ENCODE assay signal across 8 mouse cellular contexts in the genomic region with DNA sequence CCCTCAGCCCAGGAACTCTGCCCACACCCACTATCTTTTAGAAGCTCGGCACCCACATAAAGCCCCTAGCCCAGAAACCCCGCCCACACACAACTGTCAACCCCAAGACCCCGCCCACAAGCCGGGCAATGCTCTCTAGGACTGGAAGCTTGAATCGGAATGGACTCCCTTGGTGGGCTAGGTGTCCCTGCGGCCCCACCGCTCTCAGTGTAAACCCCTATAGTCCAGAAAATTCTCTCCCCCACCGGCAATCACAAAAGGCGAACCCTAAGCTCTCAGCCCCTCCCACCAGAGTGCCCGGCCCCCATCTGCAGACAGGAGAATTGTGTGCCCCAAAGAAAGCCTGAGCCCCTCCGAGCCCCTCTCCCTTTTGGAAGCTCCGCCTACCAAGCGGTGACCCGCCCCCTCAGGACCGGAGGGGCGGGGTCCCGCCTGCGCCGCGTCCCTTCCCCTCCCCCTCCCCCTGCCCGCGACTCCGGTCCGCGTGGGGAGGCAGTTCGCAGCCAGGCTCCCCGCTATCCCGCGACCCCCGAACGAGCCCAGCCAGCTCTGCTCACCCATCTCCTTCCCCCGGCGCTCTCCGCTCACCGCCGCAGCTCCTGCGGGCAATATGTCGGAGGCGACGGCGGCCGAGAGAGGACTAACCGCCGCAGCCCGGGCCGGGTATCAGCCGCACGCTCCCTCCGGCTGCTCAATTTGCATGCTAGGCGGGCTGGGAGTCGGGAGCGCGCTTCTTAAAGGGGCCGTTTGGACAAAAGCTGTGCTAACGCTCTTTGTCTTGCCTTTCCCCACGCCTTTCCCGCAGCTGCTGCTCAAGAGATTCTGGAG. TPM values are rescaled to one million over a fixed set of nuclear protein-coding genes. Genes with fewer than 3 reads are reported as not detected.
DNase-seq lines count a peak whose midpoint lies in the region; ATAC-seq and TF ChIP-seq lines count a peak whose summit lies in the region.

A gene (minus strand): TSS at position 681 of the 828 bp plus-strand sequence.

- peak within 1 kb of the TSS; percentile 78 for H3K4me2 ChIP-seq in embryonic facial prominence, embryonic 15.5 days (replicated peaks)
- peak within 1 kb of the TSS; percentile 72 for H3K4me2 ChIP-seq in kidney, embryonic 14.5 days (replicated peaks; ENCODE audit: low read depth, low read length)
- peak within 1 kb of the TSS; percentile 74 for H3K4me2 ChIP-seq in limb, embryonic 15.5 days

- peak; percentile 88 for ATAC-seq in embryonic facial prominence, embryonic 15.5 days (ENCODE audit: insufficient number of reproducible peaks, low FRiP score, low TSS enrichment, low read depth)
- peak; percentile 87 for ATAC-seq in kidney, embryonic 14.5 days (ENCODE audit: low FRiP score, low TSS enrichment)
- ATAC-seq in limb, embryonic 15.5 days (ENCODE audit: insufficient number of reproducible peaks, low FRiP score, low TSS enrichment, low read depth): peak; percentile 82

- peak within 1 kb of the TSS; percentile 66 for H3K27ac ChIP-seq in bone marrow, adult 2 months (ENCODE audit: control insufficient read depth, insufficient read depth, low read depth, low read length, poor library complexity)
- peak within 1 kb of the TSS; percentile 90 for H3K27ac ChIP-seq in embryonic facial prominence, embryonic 15.5 days (replicated peaks)
- H3K27ac ChIP-seq in kidney, embryonic 14.5 days (ENCODE audit: low read depth, low read length): peak within 1 kb of the TSS; percentile 89
- H3K27ac ChIP-seq in limb, embryonic 15.5 days: peak within 1 kb of the TSS; percentile 91

- peak within 1 kb of the TSS; percentile 81 for H3K4me3 ChIP-seq in bone marrow, adult 2 months (replicated peaks; ENCODE audit: control insufficient read depth, low read depth, low read length)
- H3K4me3 ChIP-seq in embryonic facial prominence, embryonic 15.5 days (replicated peaks): peak within 1 kb of the TSS; percentile 72
- H3K4me3 ChIP-seq in kidney, embryonic 14.5 days (ENCODE audit: low read length): peak within 1 kb of the TSS; percentile 78
- H3K4me3 ChIP-seq in limb, embryonic 15.5 days: peak within 1 kb of the TSS; percentile 53

- DNase-seq in 416B (ENCODE audit: low read depth): peak; percentile 91
- DNase-seq in heart, adult 9 months (ENCODE audit: low spot score in 2 of 2): peak; percentile 92 to 93
- DNase-seq in monocyte, adult 2 months (ENCODE audit: low read depth in 1 of 2, low spot score in 2 of 2): peak; percentile 54 to 72
- peak; percentile 90 to 91 for DNase-seq in spleen, postnatal 36 days (ENCODE audit: low spot score in 2 of 2)

- under 1% methylated on average over 55 of the region's 57 CpGs for WGBS in bone marrow, adult 2 months
- under 1% methylated on average over 55 of the region's 57 CpGs for WGBS in embryonic facial prominence, embryonic 15.5 days
- under 1% methylated on average over 46 of the region's 57 CpGs for WGBS in kidney, embryonic 14.5 days
- 1% methylated on average over 57 of the region's 57 CpGs for WGBS in limb, embryonic 15.5 days

- H3K9ac ChIP-seq in embryonic facial prominence, embryonic 15.5 days: peak within 1 kb of the TSS; percentile 53
- H3K9ac ChIP-seq in kidney, embryonic 14.5 days (ENCODE audit: low read depth, low read length): peak within 1 kb of the TSS; percentile 79
- peak within 1 kb of the TSS; percentile 55 for H3K9ac ChIP-seq in limb, embryonic 15.5 days

- peak; percentile 29; the same call in 1 of the 2 replicates for TF ChIP-seq POLR2A in bone marrow, adult 2 months (IDR thresholded peaks at IDR 0.05; ENCODE audit: borderline replicate concordance, control insufficient read depth, low read depth, low read length)

- no peaks in the 10 kb centered on the region for H3K27me3 ChIP-seq in embryonic facial prominence, embryonic 15.5 days
- H3K27me3 ChIP-seq in kidney, embryonic 14.5 days (ENCODE audit: control insufficient read depth, insufficient read depth, low read length): no peaks in the 10 kb centered on the region
- no peaks in the 10 kb centered on the region for H3K27me3 ChIP-seq in limb, embryonic 15.5 days

- no peaks in the 10 kb centered on the region for H3K9me3 ChIP-seq in embryonic facial prominence, embryonic 15.5 days (replicated peaks)
- H3K9me3 ChIP-seq in kidney, embryonic 14.5 days (ENCODE audit: control insufficient read depth, low read length): no peaks in the 10 kb centered on the region
- H3K9me3 ChIP-seq in limb, embryonic 15.5 days: no peaks in the 10 kb centered on the region

- H3K36me3 ChIP-seq in embryonic facial prominence, embryonic 15.5 days: peaks cover 22% of the 10 kb centered on the region
- peaks cover 22% of the 10 kb centered on the region for H3K36me3 ChIP-seq in kidney, embryonic 14.5 days (ENCODE audit: control insufficient read depth, insufficient read depth, low read length)
- peaks cover 25% of the 10 kb centered on the region for H3K36me3 ChIP-seq in limb, embryonic 15.5 days

- peaks cover 1% of the 10 kb centered on the region; the same call in 1 of the 2 replicates for H3K4me1 ChIP-seq in bone marrow, adult 2 months (ENCODE audit: control insufficient read depth, insufficient read depth, low read length)
- H3K4me1 ChIP-seq in embryonic facial prominence, embryonic 15.5 days: peaks cover 22% of the 10 kb centered on the region
- peaks cover 8% of the 10 kb centered on the region; the same call in 1 of the 2 replicates for H3K4me1 ChIP-seq in kidney, embryonic 14.5 days (ENCODE audit: control insufficient read depth, insufficient read depth, low read length)
- peaks cover 13% of the 10 kb centered on the region for H3K4me1 ChIP-seq in limb, embryonic 15.5 days

- no peak for TF ChIP-seq CTCF in bone marrow, adult 2 months (IDR thresholded peaks at IDR 0.05; ENCODE audit: control insufficient read depth, insufficient read depth, low read length)

RNA-seq across cellular contexts. Expression of the gene that starts here (rescaled TPM):
- polyA plus RNA-seq in bone marrow, adult 2 months (2011; ENCODE audit: insufficient read depth, insufficient read length, low replicate concordance, missing spikeins): 3.7 and 9.3 TPM in 2 replicates
- 13.5 and 15.0 TPM in 2 replicates for polyA plus RNA-seq in embryonic facial prominence, embryonic 15.5 days (2015; fragmentation: Nextera tagmentation; extraction: Ambion mirVana)
- polyA plus RNA-seq in kidney, embryonic 14.5 days (2014; fragmentation: Nextera tagmentation; extraction: Ambion mirVana): 27.2 and 49.0 TPM in 2 replicates
- 12.9 and 15.9 TPM in 2 replicates for polyA plus RNA-seq in limb, embryonic 15.5 days (2015; fragmentation: Nextera tagmentation; extraction: Ambion mirVana)

Comparison
In these comparisons a context has a peak if more than half of its experiments do, and no peak if none do; other contexts are left out.
1. Peak in every context shown above with its lines: DNase-seq, ATAC-seq, H3K4me3 ChIP-seq and H3K27ac ChIP-seq.